Mouse (Mus musculus) hindbrain, embryonic 10.5 days (tissue): ENCODE results near the gene Platr17. TPM values are rescaled to one million over a fixed set of nuclear protein-coding genes. Genes with fewer than 3 reads are reported as not detected.
"Not testable (repeated sequence)": the region's sequence is repeated elsewhere in the genome, so short reads cannot be mapped to it uniquely, and the experiment has no call there.

Source experiments
- DNase-seq: peaks from one replicate; pipeline ENCODE4 v3.0.0-alpha.2; 2017; ENCODE audit warnings: low spot score
- H3K27ac ChIP-seq: fragments of 300-500 bp; sonication (generic); 2 replicates; pipeline ENCODE4 v1.5.1; 2016; ENCODE audit warnings: mild to moderate bottlenecking, moderate library complexity
- H3K27me3 ChIP-seq: fragments of 300-500 bp; sonication (generic); 2 replicates; pipeline ENCODE4 v1.6.1; 2016; ENCODE audit warnings: mild to moderate bottlenecking; ENCODE audit not compliant: poor library complexity, insufficient read depth, severe bottlenecking
- H3K36me3 ChIP-seq: fragments of 300-500 bp; sonication (generic); 2 replicates; pipeline ENCODE4 v1.6.1; 2016; ENCODE audit warnings: mild to moderate bottlenecking, moderate library complexity
- H3K4me1 ChIP-seq: fragments of 300-500 bp; sonication (generic); replicated peaks from 2 replicates; pipeline ENCODE4 v1.6.1; 2016; ENCODE audit warnings: mild to moderate bottlenecking
- H3K4me3 ChIP-seq: fragments of 300-500 bp; sonication (generic); 2 replicates; pipeline ENCODE4 v1.5.1; 2016; ENCODE audit warnings: mild to moderate bottlenecking, moderate library complexity
- H3K9me3 ChIP-seq: fragments of 300-500 bp; sonication (generic); 2 replicates; pipeline ENCODE4 v1.6.1; 2016; ENCODE audit warnings: mild to moderate bottlenecking, moderate library complexity
- WGBS: fragments of 180-500 bp; shearing (Covaris S2); methylation state at CpG from one replicate; pipeline ENCODE4 v1.1.7; 2016; 5-methylcytosine and 5-hydroxymethylcytosine counted together
- polyA plus RNA-seq: library from polyadenylated mRNA; unstranded; fragments of >200 nt; fragmentation: Nextera tagmentation; extraction: Ambion mirVana; gene quantifications from 2 replicates; pipeline ENCODE4 v1.2.1, GENCODE M21; 2016

The Platr17 gene
- polyA plus RNA-seq, 1 experiment from 2014 or later, result 0.34 TPM

DNA sequence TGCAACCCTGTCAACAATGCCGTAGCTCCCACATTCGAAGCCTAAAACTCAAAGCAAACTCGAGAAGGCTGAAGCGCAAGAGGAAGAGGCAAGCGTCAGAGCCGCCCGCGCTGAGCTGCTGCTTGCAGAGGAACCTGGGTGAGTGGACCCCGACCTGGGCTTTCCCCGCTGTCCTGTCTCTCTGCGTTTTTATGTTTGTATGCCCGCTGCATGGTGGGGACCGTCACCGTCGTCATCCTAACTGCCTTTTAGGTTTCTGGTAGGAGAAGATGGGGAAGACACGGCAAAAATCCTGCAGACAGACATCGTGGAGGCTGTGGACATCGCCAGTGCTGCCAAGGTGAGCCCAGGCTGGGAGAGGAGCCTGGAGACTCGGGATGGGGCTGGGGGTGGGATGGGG, 36.4 kb downstream of the Platr17 start:
- H3K27ac ChIP-seq, result no peak overlapping the region

DNA sequence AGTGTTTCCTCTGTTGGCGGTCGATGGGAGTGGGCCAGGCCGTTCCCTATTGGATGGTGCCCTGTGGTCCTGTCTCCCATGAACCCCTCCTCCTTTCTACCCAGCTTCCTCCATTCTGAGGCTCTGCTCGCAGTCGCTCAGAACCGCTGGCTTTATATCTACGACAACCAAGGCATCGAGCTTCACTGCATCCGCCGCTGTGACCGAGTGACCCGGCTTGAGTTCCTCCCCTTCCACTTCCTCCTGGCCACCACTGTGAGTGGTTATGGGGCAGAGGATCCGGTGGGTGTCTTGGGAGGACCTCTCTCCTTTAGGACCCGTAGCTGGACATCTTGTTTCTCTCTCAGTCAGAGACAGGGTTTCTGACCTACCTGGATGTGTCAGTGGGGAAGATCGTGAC, 38.5 kb downstream of the Platr17 start:
- Histone ChIP-seq H3K36me3 (peaks cover 77% of the 10 kb centered on the region), H3K27ac (no peak overlapping the region), H3K4me1 (peaks cover 26% of the 10 kb centered on the region), H3K27me3 (no peaks in the 10 kb centered on the region), H3K9me3 (no peaks in the 10 kb centered on the region), H3K4me3 (no peak overlapping the region; the same call in 1 of the 2 replicates)
- WGBS, result 94% methylated on average over 15 of the region's 15 CpGs
- no peak for DNase-seq

More for the DNA sequence above, 36.4 kb downstream of the Platr17 start:
- 63% methylated on average over 19 of the region's 19 CpGs for WGBS
- H3K4me3 ChIP-seq, result peak overlapping the region; percentile 72
- H3K4me1 ChIP-seq, result peaks cover 26% of the 10 kb centered on the region
- peaks cover 77% of the 10 kb centered on the region for H3K36me3 ChIP-seq
- no peak for DNase-seq
- H3K27me3 ChIP-seq, result no peaks in the 10 kb centered on the region
- H3K9me3 ChIP-seq, result no peaks in the 10 kb centered on the region

DNA sequence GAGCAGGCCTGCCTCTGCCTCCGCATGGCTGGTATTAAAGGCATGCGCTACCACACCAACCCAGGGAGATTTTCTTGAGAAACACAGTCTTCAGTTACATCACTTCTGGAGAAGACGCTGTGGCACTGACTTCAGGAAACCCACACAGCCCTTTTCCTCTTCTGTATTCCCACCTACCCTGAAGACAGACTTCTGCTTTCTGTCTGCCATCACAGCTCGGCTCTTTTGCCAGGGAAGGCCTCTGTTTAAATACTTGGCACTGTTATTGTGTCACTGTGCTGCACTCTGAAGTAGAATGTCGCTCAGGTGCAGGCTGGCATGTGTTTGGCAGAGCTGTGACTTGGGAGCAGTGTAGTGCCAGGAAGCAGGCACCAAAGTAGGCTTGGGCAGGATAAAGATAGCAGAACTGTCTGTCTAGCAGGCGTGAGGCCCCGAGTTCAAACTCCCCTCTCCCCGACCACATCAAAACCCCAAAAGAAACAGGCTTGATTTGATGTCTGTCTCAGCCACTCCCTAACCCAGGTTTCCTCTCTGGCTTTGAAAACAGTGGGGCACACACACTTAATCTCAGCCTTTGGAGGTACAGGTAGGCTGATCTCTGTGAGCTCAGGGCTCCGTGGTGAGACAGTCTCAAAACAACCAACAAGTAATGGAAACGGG, 42.6 kb downstream of the Platr17 start:
- WGBS, result 92% methylated on average over 10 of the region's 10 CpGs
- no peak for DNase-seq

DNA sequence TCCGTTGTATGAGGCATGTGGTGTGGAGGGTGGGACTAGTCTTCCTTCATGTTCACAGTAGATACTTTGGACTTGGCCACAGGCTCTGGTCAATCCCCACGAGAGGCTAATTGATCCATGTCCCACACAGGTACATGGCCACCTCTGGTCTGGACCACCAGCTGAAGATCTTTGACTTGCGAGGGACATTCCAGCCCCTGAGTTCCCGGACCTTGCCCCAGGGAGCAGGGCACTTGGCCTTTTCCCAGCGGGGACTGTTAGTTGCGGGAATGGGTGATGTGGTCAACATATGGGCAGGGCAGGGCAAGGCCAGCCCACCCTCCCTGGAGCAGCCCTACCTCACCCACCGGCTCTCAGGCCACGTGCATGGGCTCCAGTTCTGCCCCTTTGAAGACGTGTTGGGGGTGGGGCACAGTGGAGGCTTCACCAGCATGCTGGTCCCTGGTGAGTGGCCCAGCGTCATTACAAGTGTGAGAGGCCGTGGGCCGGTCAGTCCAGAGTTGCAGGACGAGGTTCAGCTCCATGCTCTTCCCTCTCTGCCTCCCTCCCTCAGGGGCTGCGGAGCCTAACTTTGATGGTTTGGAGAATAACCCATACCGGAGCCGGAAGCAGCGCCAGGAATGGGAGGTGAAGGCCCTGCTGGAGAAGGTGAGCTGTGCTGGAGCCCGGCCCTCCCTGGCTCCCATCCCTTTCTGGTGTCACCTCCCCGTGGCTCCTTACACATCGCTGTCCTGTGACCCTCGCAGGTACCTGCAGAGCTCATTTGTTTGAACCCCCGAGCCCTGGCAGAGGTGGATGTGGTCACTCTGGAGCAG, 43.4 kb downstream of the Platr17 start:
- no peak for DNase-seq
- Histone ChIP-seq H3K27ac (no peak overlapping the region), H3K4me3 (no peak overlapping the region), H3K36me3 (peaks cover 97% of the 10 kb centered on the region), H3K9me3 (no peaks in the 10 kb centered on the region), H3K27me3 (no peaks in the 10 kb centered on the region), H3K4me1 (peaks cover 36% of the 10 kb centered on the region)
- WGBS, result 89% methylated on average over 22 of the region's 22 CpGs

More for the DNA sequence above, 42.6 kb downstream of the Platr17 start:
- peaks cover 97% of the 10 kb centered on the region for H3K36me3 ChIP-seq
- H3K27ac ChIP-seq, result no peak overlapping the region
- H3K9me3 ChIP-seq, result no peaks in the 10 kb centered on the region
- peaks cover 29% of the 10 kb centered on the region for H3K4me1 ChIP-seq
- H3K27me3 ChIP-seq, result no peaks in the 10 kb centered on the region
- no peak overlapping the region for H3K4me3 ChIP-seq

DNA sequence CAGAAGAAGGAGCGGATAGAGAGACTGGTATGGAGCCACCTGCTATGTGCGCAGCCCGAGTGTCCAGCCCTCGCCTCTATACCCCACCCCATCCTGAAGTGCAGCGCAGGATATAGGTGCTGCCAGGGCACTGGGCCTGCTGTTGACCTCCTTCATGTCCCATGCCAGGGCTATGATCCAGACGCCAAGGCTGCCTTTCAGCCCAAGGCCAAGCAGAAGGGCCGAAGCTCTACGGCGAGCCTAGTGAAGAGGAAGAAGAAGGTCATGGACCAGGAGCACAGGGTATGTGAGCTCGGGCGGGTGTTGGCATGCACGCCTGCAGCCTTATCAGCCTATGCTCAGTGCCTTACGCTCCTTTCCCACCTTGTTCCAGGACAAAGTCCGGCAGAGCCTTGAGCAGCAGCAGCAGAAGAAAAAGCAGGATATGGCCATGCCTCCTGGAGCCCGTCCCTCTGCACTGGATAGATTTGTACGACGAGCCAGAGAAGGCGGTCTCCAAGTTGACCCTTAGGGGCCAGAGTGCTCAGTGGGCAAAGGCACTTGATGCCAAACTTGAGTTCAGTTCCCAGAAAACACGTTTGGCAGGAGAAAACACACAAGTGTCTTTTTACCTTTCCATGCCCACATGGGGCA, 44.1 kb downstream of the Platr17 start:
- 93% methylated on average over 19 of the region's 19 CpGs for WGBS
- no peak for DNase-seq
- Histone ChIP-seq H3K4me1 (peaks cover 43% of the 10 kb centered on the region), H3K36me3 (peaks cover 97% of the 10 kb centered on the region), H3K27ac (no peak overlapping the region), H3K9me3 (no peaks in the 10 kb centered on the region), H3K4me3 (no peak overlapping the region), H3K27me3 (no peaks in the 10 kb centered on the region)

DNA sequence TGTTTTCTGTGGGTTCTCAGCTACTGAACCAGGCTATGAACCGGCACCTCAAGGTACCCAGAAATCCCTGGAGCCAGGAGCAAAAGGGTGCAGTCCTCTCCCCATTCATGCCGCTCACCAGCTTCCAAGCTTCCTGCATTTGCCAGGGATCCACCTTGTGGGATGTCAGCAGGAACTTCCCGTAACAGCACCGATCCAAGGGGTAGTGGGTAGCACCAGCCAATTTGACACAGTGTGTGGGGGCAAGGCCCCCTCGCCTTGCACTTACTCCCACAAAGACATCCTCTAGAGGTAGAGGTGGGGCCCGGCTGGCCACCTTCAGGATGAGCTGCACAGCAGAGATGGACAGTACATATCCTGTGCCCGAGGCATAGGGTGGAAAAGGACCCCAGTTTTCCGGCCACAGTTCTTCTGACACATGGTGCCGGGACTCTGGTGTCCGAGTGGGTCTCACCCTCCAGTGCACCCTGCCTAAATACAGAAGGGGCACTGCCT, 45.2 kb downstream of the Platr17 start:
- H3K9me3 ChIP-seq, result no peaks in the 10 kb centered on the region
- peak overlapping the region; percentile 51 for H3K4me3 ChIP-seq
- no peak for DNase-seq
- 79% methylated on average over 10 of the region's 10 CpGs for WGBS
- H3K27me3 ChIP-seq, result no peaks in the 10 kb centered on the region
- peak overlapping the region; percentile 87 for H3K27ac ChIP-seq
- H3K4me1 ChIP-seq, result peaks cover 52% of the 10 kb centered on the region
- peaks cover 93% of the 10 kb centered on the region for H3K36me3 ChIP-seq

DNA sequence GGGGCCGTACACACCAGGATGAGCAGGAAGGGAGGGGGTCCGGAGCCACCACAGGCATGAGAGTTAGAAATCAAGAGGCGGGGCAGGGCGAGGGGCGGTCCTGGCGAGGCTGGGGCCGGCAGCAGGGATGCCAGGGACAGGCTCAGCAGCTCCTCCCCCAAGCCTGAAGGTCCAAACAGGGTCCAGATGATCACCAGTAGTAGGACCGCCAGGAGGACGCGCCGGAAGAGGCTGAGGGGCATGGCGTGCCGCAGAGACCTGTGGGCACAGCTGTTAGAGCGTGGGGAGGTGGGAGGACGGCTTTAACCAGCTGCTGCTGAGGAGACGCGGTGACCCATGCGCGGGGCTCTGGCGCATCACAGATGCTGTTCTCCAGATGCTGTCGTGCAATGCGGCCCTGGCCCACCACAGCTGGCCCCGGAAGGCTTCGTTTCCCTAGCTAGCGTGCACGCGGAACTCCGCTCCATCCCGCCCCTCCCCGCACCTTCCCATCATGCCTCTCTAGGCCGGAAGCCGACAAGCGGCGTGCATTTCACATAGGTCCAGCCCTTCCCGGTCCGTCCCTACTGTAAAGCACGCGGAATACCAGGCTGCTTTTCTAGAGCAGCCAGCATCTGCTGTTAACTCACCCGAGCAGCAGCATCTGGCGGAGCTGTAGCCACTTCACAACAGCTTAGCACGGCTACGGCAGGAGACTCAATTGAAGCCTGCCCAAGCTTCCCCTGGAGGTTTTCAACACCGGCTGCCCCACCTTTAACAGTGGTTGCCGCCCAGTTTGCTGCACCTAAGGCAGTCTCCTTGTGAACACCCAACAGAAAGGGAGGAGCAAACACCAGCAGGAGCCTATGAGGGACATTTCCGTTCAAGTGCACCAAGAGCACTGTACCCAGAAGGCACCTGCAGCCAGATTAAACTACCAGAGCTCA, 46.3 kb downstream of the Platr17 start, which contains the start of gene B3galt4:
B3galt4 (minus strand) TSS at position 468 of the 926 bp plus-strand sequence.
- Histone ChIP-seq H3K4me1 (peaks cover 53% of the 10 kb centered on the region), H3K4me3 (peak within 1 kb of the TSS; percentile 51), H3K27me3 (no peaks in the 10 kb centered on the region), H3K9me3 (no peaks in the 10 kb centered on the region), H3K27ac (peak within 1 kb of the TSS; percentile 87), H3K36me3 (peaks cover 82% of the 10 kb centered on the region)
- 1% methylated on average over 45 of the region's 45 CpGs for WGBS
- peak; percentile 85 for DNase-seq

DNA sequence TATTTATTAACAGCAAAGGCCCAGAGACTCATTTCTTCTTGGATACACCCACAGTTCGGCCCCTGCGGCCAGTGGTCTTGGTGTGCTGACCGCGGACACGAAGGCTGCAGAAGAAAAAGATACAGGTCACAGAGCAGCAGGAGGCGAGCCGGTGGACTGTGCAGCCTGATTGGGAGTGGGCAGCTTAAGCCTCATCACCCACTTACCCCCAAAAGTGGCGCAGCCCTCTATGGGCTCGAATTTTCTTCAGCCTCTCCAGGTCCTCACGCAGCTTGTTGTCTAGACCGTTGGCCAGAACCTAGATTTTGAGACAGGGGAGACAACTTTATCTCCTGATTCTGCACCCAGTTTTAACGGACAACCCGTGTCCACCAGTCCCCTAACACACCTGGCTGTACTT, 47.1 kb downstream of the Platr17 start:
- H3K9me3 ChIP-seq, DNase-seq, H3K27me3 ChIP-seq: not testable (repeated sequence)
- H3K36me3 ChIP-seq, result peaks cover 76% of the 10 kb centered on the region
- 76% methylated on average over 13 of the region's 13 CpGs for WGBS
- H3K4me3 ChIP-seq, result peak overlapping the region; percentile 51
- H3K27ac ChIP-seq, result peak overlapping the region; percentile 87
- peaks cover 59% of the 10 kb centered on the region for H3K4me1 ChIP-seq

DNA sequence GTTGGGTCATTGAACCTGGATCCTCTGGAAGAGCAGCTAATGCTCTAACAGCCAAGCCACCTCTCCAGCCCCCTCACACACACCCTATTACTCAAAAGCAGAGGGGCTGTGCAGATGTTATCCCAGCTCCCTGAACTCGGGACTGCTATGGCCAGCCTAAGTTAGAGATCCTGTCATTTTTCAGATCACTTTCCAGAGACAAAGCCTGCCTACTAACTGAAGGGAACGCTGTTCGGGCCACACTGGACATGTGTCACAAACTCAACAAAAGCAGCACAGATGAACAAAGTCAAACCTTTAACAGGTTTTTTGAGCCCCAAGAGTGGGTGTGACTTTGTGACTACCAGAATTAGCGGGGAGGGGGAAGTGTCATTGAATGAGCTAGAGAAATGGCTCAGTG, 47.9 kb downstream of the Platr17 start:
- WGBS, result 85% methylated on average over 4 of the region's 4 CpGs
- DNase-seq, result no peak
- peaks cover 61% of the 10 kb centered on the region for H3K4me1 ChIP-seq
- no peaks in the 10 kb centered on the region for H3K27me3 ChIP-seq
- H3K9me3 ChIP-seq, result no peaks in the 10 kb centered on the region
- peaks cover 69% of the 10 kb centered on the region for H3K36me3 ChIP-seq
- H3K27ac ChIP-seq, result no peak overlapping the region
- peak overlapping the region; percentile 96 for H3K4me3 ChIP-seq

DNA sequence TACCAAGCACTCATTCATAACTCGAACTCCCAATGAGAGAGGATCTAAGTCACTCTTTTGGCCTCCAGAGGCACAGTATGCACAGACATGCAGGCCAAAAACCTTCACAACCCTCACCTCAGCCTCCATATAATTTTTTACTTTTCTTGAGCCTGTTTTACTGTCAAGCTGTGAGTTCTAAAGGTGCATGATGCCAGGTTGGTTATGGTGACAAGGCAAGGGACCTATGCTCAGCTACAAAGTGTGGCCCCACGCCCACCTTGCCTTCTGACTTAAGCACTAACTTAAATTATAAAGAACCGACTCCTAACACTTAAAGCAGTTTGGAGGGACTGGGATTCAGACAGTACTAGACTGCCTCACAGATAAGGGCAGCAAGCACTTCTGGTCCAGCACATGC, 48.4 kb downstream of the Platr17 start:
- Histone ChIP-seq H3K36me3 (peaks cover 69% of the 10 kb centered on the region), H3K4me3 (peak overlapping the region; percentile 96), H3K27me3 (no peaks in the 10 kb centered on the region), H3K27ac (no peak overlapping the region), H3K4me1 (peaks cover 61% of the 10 kb centered on the region), H3K9me3 (no peaks in the 10 kb centered on the region)
- DNase-seq, result no peak
- WGBS, result 92% methylated on average over 3 of the region's 3 CpGs

DNA sequence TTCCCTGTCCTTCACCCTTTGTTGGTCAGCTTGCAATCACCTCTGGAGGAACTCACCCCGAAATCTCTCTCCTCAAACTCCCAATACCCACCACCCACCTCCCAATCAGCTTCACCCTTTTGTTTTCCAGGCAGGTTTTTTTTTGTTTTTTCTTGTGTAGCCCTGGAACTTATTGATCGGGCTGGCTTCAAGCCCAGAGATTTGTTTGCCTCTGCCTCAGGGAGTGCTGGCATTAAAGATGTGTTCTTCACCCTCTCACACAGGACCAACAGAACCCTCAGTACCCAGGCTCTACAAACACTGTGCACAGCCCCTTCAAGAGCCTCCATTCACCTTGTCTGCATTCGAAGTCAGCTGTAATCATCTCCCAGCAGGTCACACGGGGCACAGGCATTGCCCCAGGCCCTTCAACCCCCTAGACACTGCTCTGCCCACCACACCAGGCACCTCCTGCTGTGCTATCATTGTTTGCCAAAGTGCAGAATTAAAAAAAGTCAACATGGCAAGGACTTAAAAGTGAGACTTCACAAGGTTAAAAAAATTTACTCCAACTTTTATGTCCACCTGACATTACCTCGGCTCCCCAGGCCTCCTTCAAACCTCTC, 49.1 kb downstream of the Platr17 start:
- H3K27ac ChIP-seq, result peak overlapping the region; percentile 97
- H3K9me3 ChIP-seq, result no peaks in the 10 kb centered on the region
- peaks cover 61% of the 10 kb centered on the region for H3K4me1 ChIP-seq
- H3K36me3 ChIP-seq, result peaks cover 69% of the 10 kb centered on the region
- DNase-seq, result no peak
- whole genome bisulfite sequencing, result 41% methylated on average over 5 of the region's 5 CpGs
- H3K27me3 ChIP-seq, result no peaks in the 10 kb centered on the region
- peak overlapping the region; percentile 96 for H3K4me3 ChIP-seq
